Mouse (Mus musculus) mouse trophoblast stem cell (cell line): Measurements from ENCODE around the gene Ccr8.

Experiments
- in situ Hi-C, 2 experiments: fragments of 300-500 bp; cut with MseI, MboI; formaldehyde crosslinking; loops; 2 replicates in 1 of 2; 3 replicates in 1 of 2; pipeline ENCODE4 v1.15.1; 2025

Ccr8 gene

DNA sequence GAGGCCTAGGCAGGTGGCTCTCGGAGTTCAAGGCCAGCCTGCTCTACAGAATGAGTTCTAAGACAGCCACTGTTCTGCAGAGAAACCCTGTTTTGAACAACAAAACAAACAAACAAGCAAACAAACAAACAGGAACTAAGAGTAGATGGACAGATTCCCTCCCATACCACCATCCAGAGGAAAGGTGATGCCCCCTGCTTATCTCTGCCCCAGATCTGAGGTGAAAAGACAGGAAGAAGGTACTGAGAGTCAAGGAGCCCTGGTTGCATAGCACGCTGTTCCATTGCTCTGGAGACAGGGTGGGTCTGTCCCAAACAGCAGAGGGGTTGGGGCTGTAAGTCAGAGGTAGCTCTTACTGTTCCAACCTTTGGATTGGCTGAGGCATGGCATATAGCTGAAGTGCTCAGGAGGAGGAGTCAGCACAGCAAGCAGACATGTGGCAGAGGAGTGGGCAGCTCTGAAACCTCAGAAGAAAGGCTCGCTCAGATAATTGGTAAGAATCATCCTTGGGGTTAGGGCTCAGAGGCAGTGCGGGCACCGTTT is at the start of gene Ccr8:
Gene Ccr8, plus strand, starts transcription at position 419 of the 543 bp plus-strand sequence.
- in situ Hi-C loops, result no loop called here

DNA sequence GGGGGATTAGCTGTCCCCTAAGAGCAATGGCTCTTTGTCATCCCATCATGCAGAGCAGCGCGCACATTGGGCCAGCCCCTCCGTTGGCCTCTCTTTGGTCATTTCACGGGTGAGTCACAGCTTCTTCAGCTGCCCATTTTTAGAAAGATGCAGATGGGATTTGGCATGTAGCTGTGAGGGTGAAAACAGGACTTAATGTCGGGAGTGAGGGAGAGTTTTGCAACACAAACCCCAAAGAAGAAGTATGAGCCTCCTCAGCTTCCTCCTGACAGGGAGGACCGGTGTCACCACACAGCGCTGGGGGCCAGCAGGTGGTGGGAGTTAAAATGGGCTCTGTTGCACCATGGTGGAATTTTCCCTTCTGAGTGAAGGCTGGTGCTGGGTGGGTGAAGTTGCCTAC is 48.8 kb upstream of the Ccr8 start:
- in situ Hi-C loops, result no loop called here

DNA sequence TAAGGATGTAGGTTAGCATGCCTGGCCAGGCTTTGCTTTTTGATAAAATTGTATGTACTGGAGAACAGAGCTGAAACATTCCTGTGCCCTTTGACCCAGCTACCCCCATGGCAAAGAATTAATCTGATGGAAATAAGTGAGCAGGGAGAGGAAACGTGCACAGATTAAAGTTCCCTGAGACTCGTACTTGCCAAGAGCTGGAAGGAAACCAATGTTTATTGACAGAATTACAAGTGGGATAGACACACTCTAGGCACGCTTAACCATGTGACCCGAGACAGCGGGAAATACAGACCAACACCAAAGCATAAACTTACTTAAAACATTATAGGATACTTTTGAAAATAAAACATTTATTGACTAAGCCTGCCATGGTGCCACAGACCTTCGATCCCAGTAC is 43.4 kb upstream of the Ccr8 start:
- in situ Hi-C loops, result no loop called here

DNA sequence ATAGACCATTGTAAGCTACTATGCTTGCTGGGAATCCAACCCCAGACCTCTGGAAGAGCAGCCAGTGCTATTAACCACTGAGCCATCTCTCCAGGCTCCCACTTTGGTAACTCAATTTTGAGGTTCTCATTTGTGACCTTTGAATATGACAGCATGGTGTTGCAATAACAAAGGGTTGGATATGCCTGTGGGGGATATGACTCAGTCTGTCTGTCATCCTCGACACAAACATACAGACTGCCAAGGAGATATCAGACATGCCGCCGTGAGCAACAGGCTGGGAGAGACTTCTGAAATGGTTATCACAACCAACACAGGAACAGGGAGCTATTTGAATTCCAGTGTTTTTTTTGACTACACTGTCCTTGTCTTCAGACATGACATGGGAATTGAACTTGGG is 42.5 kb upstream of the Ccr8 start:
- in situ Hi-C loops, result no loop called here

DNA sequence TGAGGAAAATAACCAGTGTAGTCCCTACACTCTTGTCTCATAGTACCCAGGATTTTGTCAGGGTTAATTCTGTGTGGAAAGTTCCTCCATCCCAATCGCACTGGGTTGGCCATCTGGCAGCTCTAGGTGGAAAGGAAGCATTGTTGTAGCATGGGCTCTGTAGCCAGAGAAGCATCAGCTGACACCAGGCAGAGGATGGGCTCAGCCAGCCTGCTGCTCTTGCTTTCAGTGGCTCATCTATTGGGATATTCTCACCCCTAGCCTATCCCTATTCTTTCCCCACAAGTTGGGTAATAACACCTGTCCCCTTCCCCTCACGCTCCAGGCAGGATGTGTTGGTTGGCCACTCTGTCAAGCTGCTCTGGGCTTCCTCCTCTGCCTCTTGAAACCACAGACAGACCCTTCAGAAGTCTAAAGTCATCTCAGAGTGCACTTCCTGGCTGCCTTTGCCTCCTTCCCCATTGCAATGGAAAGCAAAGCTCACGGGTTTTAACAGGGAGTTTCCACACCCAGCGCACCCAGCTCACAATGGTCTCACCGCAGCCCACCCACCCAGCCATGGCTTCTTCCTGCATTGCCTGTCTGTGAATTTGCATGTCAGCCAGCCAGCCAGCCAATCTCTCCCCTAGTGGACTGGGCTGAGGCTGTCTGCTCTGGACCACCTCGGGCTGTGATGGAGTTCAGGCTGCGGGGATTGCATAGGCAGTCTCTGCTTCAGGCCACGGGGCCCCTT is 37.2 kb upstream of the Ccr8 start:
- in situ Hi-C loops, result no loop called here

DNA sequence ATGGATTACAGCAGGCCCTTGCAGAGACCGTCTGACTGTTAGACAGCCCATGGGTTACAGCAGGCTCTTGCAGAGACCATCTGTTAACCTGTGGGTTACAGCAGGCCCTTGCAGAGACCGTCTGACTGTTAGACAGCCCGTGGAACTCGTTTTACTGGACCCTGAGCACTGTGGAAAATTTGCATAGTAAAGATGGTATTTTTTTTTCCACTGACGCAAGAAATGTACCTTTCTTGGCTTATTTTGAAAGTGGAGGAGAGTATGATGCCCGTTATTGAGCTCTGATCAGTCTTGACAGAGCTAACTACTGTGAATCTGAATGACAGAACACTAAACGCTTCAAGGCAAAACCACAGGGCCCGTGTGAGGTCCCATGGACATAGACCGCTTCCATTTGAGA is 35.7 kb upstream of the Ccr8 start:
- in situ Hi-C loops, result no loop called here

DNA sequence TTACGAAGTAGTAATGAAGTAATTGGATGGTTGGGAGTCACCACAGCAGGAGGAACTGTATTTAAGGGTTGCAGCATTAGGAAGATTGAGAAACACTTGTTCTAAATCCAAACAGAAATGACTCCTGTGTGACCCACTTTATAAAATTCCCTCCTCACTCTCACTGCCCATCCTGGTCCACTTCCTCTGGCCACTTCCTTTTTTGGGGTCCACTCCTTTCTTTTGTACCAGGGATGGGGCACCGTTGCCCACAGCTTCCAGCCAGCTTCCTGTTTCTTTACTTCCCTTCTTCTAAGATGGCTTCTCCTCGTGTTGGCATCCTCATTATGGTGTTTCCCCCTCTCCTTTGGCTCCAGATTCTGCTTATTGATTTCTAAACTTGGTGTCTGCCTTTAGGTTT is 33.2 kb upstream of the Ccr8 start:
- in situ Hi-C loops, result no loop called here

DNA sequence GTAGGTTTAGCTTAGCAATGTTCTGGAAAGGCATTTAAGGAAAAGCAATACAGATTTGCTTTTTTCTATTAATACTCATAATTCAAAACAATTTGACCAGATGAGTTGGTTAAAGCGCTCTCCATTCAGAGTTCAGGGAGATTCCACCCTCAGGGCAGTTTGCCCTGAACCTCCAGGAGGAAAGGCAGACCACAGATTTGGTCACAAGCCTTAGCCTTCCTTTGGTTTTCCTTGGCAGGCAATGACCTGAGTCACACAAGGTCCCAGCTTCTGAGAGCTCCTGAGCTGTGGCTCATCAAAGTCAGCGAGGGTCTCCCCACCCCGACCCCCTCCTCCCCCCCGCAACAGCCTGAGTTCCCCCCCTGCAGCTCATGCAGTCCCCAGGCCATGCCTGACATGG is 27.6 kb upstream of the Ccr8 start:
- in situ Hi-C loops, result no loop called here

DNA sequence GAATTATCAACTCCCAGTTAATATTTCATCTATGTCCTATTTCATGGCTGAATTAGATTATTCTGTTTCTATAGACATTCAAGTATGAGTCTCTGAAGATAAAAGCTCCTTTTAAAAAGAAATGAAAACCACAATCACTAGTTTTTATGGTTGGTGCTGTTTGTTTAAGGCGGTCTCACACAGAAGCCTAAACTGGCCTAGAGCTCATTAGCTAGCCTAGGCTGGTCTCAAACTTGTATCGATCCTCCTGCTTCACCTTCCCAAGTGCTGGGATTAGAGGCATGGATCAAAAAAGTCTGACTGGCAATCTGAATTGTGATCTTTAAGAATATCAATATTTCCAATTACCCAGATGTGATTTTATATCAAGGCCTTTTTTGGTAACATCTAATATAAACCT is 24.3 kb upstream of the Ccr8 start:
- in situ Hi-C loops, result no loop called here

DNA sequence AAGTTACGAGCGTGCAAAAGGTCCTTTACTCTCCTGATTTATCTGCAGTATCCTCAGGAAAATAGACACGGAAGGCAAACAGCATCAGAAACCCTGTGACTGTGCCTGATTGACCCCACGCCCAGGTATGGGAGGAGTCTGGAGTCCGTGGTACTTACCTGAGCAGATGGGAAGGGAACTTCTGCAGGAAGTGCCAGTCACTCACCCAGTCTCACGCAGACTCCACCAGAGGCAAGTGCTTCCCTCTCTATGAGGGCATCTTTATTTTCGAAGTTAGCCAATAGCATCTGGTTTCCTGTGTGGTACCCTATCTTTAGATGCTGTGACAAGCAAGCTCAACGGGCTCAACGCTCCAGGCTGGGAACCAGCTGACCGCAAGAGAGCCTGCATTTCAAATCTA is 23.9 kb upstream of the Ccr8 start:
- in situ Hi-C loops, result no loop called here

DNA sequence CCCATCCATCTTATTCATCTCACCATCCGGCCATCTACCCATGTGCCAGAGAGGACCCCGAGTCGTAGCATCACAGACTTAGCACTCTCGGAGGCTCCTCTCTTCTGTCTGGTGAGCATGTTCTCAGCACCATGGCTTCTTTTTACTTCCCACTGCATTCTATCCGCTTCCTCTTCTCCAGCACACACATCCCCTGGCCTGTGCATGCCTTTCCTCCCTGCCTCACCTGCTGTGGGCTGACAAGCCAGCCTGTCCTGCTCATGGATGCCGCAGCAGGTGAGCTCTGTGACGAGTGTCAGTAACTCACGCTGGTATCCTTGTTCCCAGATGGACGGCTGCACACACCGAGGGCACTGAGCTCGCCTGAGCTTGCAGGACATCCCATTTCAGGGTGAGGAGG is 22.1 kb upstream of the Ccr8 start, which contains the start of gene Cx3cr1:
Gene Cx3cr1, minus strand, starts transcription at position 101 of the 400 bp plus-strand sequence.
- in situ Hi-C loops, result loop anchor here (5.0 to 10.0 kb wide), 2 partner anchors 42 to 115 kb away; no protein-coding TSS in a partner anchor

DNA sequence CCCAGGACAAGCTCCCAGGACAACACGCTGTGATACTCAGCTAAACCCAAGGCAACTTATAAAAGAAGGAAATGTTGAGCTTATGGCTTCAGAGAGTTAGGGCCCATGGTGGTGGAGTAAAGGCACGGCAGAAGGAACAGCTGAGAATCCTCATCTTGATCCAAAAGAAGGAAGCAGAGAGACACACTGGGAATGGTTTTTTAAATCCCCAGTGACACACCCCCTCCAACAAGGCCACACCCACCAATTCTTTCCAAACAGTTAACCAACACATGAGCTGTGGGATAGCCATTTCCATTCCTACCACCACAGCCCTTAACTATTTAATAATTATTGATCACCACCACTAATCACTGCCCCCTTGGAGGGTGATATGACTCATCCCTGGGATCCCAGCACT is 20.7 kb upstream of the Ccr8 start:
- in situ Hi-C loops, result loop anchor here (5.0 to 10.0 kb wide), 2 partner anchors 44 to 116 kb away; no protein-coding TSS in a partner anchor

DNA sequence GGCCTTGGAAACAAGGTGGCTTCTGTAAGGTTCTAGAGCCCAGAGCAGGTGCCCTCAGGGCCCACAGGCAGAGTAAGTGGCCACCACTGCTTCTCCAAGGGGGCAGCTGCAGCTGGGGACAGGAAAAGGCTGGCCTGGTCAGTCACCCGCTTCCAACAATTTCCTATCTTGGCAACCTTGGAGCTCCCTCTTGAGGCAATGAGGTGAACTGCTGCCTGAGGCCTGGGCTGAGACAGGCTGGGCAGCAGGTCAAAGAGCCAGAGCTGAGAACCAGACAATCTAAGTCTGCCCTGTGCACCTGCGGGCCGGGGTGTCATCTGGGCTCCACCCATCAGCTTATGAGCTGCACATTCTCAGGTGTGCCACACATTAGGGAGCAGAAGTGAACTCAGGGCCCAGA is 18.7 kb upstream of the Ccr8 start:
- in situ Hi-C loops, result loop anchor here (5.0 to 10.0 kb wide), 2 partner anchors 46 to 118 kb away; no protein-coding TSS in a partner anchor

DNA sequence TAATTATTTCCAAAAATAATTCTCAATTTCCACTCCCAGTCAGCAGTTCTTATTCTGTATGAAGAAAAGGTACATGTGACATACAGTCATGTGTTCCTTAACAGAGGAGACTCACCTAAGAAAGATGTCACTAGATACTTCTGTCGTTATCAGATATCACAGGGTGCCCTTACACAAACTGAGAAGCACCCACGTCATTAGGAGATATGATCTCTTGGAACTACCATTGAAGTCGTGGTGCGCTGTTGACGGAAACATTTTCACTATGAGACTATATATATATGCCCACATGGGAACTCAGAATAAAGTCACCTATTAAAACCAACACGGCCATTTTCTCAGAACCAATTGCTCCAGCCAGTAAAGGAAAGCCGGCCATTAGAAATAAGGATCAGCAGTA is 17.4 kb upstream of the Ccr8 start:
- in situ Hi-C loops, result loop anchor here (5.0 to 10.0 kb wide), 2 partner anchors 47 to 120 kb away; no protein-coding TSS in a partner anchor

DNA sequence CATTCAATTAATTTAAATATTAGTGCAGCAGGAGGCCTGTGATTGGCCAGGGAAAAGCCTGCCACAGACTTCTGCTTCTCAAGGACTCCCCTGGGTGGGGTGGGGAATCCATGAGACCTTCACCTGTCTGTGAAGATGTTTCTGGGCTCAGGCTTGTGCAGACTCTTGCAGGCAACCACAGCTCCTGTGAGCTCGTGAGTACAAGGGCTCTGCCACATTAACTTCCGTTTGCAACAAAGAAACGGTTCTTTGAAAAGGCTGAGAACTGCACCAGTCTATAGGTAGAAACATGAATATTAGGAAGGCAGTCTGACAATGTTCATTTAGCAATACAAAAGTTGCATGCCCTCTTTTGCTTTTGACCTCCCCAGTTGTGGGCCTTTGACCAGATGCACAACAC is 13.7 kb upstream of the Ccr8 start:
- in situ Hi-C loops, result loop anchor here in 1 of 2 experiments (10.0 kb wide), 1 partner anchor 123 kb away; no protein-coding TSS in a partner anchor

DNA sequence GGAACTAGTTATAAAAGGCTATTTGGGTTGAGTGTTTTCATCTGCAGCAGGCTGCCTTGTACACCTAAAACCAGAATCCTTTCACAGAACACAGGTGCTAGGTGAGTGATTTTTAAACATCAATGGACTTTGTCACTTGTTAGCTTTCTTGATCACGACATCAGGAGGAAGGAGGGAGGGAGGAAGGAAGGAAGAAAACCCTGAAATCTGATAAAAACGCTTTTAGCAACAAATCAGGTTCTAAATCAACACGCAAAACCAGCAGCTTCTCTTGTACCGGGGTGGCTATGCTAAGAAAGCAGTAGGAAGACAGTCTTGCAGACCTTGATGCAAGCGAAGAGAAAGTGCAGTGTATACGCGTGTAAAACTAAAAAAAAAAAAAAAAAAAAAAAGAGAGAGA is 12.0 kb upstream of the Ccr8 start:
- in situ Hi-C loops, result loop anchor here in 1 of 2 experiments (10.0 kb wide), 1 partner anchor 125 kb away; no protein-coding TSS in a partner anchor

DNA sequence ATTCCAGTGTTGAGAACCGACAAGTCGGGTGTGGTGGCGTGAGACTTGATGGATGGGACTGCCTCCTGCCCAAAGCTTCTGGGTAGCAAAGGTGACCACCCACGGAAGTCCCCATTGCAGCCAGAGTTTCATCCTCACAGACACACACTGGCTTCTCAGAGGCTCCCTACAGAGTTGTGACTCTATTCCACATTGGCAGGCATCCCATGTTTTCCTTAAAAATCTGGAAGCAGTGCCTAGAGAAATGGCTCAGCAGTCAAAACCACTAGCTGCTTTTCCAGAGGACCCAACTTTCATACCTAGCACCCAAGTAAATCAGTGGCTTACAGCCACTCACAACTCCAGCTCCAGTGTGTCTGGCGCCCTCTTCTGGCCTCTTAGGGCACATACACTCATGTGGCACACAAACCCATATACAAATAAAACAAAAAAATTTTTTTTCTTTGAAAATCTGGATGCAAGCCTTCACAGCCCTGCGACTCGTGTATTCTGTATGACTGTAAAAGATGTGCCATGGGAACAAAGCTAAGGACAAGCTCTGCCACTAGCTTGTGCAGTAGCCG is 11.3 kb upstream of the Ccr8 start:
- in situ Hi-C loops, result no loop called here

DNA sequence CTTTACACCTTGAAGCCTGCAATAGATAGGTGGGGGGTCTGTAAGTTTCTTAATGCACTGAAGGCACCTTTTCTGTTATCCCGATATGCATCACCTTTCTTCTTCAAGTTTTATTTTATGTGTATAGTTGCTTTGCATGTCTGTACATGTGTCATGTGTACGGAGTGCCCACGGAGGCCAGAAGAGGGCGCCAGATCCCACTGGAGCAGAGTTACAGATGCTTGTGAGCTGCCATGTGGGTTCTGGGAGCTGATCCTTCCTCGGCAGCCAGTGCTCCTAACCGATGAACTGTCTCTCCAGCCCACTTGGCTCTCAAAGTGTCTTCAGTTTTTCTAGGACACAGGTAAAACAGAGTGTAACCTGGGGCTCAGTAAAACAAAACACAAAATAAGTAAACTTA is 10.7 kb upstream of the Ccr8 start:
- in situ Hi-C loops, result no loop called here

DNA sequence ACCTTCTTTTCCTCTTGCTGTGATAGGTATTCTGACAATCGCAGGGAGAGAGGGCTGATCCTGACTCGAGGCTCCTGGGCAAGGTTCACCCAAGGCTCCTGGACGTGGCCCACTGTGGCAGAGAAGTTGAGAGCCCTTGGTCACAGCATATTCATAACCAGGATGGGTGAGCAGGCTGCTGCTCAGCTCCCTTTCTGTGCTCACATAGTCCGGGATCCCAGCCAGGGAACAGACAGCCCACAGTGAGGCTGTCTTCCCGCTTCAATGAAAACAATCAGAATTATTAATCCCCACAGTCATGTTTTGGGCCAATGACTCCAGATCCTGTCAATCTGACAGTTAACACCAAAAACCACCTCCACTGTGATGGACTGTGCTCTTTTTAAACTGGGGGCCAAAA is 9.9 kb upstream of the Ccr8 start:
- in situ Hi-C loops, result no loop called here

DNA sequence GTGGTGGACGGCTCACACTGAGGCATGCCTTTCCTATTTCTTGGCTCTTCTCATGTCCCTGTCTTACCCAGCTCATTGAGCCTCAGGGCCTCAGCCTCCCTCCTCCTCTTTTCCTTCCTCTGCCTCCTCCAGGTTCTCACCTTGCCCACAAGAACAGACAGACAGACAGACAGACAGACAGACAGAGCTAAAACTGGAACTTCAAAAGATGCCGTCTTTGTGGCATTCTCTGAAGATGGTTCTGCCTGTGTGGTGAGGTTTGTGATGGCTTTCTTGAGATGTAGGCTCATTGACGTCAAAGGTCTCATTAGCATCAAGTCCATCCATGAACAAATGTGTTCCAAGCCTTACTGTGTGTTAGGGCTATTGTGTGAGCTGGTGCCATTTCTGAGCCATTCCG is 9.2 kb upstream of the Ccr8 start:
- in situ Hi-C loops, result no loop called here

DNA sequence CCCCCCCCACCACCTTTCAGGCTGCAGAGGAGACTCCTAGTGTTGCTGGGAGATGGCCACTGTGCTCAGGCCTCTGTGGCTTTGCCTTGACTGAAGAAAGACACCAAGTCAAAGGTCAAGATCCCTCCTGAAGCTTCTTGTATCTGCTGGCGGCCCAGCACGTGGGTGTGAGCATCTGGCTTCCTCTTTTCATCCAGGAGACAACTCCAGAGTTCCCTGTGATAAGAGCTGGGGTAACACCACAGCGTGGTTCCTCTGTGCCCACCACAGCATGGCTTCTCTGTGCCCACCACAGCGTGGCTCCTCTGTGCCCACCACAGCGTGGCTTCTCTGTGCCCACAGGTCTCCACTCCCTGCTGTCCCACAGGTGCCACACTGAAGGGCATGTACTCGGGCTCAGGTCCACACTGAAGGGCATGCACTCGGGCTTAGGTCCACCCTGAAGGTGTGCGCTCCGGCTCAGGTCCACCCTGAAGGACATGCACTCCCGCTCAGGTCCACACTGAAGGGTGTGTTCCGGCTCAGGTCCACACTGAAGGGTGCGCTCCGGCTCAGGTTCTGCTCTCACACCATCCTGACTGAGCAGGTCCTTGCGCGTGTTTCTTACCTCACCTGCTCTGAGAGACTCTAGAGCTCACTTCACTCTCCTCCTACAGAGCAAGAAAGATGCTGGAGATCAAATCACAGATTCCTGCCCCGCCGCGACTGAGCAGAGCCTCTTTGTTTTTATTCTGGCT is 8.6 kb upstream of the Ccr8 start:
- in situ Hi-C loops, result no loop called here

DNA sequence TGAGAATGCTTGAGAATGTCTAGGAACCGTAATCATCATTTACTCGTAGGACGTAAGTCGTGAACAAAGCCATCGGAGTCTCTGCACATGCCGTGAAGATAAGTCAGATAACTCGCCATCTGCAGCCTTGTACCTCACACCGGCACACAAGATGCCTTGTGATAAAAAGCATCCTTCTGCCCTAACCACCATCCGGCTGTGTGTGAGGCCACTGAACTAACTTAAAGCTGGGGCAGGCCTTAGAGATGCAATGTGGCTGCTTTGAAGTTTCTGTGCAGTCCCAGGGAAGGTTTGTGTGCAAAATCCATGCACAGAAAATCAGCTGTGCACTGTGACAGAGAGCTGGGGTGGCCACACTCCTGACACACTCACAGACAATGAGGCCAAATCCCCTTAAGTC is 7.5 kb upstream of the Ccr8 start:
- in situ Hi-C loops, result no loop called here
